Mouse (Mus musculus): Measurements from ENCODE around the gene Tnn. TPM values are rescaled to one million over a fixed set of nuclear protein-coding genes. Genes with fewer than 3 reads are reported as not detected.

Tnn gene
- polyA plus RNA-seq, 1 experiment from 2014 or later = 0.06 TPM

DNA sequence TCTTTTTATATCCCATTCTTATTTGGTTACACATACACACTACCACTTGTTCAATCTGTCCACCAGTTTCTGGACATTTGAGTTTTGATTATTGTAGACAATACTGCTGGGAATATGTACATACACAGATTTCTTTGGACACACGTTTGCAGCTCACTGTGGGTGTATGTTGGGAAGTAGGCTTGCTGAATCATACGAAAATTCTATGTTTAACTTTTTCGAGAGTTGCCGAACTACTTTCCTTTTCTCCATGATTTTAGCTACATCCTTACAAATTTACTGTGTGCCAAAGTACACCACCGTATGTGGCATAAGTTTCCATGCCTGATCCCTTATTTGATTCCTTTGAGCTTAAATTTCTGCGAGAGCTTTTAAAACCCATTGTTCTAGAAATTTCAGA is 102.5 kb downstream of the Tnn start:
- H3K27ac ChIP-seq (ENCODE audit: low read length) = no peak overlapping the region
- H3K9ac ChIP-seq (ENCODE audit: low read depth, low read length) = no peak overlapping the region
- no peaks in the 10 kb centered on the region for H3K4me1 ChIP-seq (ENCODE audit: control insufficient read depth, insufficient read depth, low read length)
- no peak for ATAC-seq
- H3K27me3 ChIP-seq (ENCODE audit: control insufficient read depth, insufficient read depth, low read depth, low read length) = no peaks in the 10 kb centered on the region
- WGBS = 94% methylated on average over 6 of the region's 6 CpGs
- H3K9me3 ChIP-seq (replicated peaks; ENCODE audit: control insufficient read depth, low read length, poor library complexity, severe bottlenecking) = no peaks in the 10 kb centered on the region
- H3K36me3 ChIP-seq (ENCODE audit: control insufficient read depth, insufficient read depth, low read length) = no peaks in the 10 kb centered on the region
- H3K4me2 ChIP-seq (ENCODE audit: low read length) = no peak overlapping the region
- no peak overlapping the region for H3K4me3 ChIP-seq (ENCODE audit: low read depth, low read length)

DNA sequence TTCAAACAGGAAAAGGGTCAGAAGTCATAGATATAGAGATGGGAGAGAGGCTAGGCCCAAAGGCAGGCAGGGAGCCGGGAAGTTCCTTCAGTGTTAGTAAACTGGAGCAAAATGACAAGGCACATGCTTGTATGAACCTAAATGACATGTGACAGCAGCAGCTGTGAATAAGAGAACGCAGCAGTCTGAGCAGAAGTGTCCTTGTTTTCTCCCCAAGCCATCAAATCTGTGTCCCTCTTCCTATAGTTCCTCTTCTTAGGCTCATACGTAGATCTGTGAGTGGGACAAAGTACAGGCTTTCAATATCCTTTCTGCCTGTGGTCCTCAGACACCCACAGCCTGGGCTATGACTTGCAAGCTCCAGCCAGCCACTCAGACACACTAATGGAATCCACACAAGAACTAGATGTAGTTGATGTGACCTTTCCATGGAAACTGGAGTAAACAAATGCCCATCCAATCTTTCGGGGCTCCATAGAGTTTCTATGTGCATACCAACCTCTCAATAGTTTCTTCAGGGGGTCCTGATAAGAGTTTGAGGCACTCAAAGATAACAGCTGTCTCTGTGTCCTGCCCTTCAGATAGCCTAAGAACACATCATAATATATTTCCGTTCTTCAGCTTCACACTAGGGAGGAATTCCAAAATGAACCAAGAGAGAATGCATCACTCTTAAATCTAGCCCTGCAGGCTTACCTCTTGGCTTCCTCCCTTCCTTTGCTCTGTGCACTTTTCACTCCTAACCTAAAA is 104.1 kb downstream of the Tnn start:
- no peaks in the 10 kb centered on the region for H3K36me3 ChIP-seq (ENCODE audit: control insufficient read depth, insufficient read depth, low read length)
- H3K4me1 ChIP-seq (ENCODE audit: control insufficient read depth, insufficient read depth, low read length) = peaks cover 3% of the 10 kb centered on the region; the same call in 1 of the 2 replicates
- no peak overlapping the region for H3K4me2 ChIP-seq (ENCODE audit: low read length)
- no peaks in the 10 kb centered on the region for H3K9me3 ChIP-seq (replicated peaks; ENCODE audit: control insufficient read depth, low read length, poor library complexity, severe bottlenecking)
- H3K27me3 ChIP-seq (ENCODE audit: control insufficient read depth, insufficient read depth, low read depth, low read length) = peaks cover 4% of the 10 kb centered on the region; the same call in 1 of the 2 replicates
- no peak overlapping the region for H3K9ac ChIP-seq (ENCODE audit: low read depth, low read length)
- no peak overlapping the region for H3K4me3 ChIP-seq (ENCODE audit: low read depth, low read length)
- no peak for ATAC-seq
- 88% methylated on average over 5 of the region's 5 CpGs for WGBS
- no peak overlapping the region for H3K27ac ChIP-seq (ENCODE audit: low read length)

- Histone ChIP-seq H3K4me2 (ENCODE audit: low read length) (no peak overlapping the region), H3K4me3 (ENCODE audit: low read depth, low read length) (no peak overlapping the region), H3K9ac (ENCODE audit: low read depth, low read length) (no peak overlapping the region), H3K27me3 (ENCODE audit: control insufficient read depth, insufficient read depth, low read depth, low read length) (peaks cover 4% of the 10 kb centered on the region; the same call in 1 of the 2 replicates), H3K9me3 (replicated peaks; ENCODE audit: control insufficient read depth, low read length, poor library complexity, severe bottlenecking) (no peaks in the 10 kb centered on the region), H3K36me3 (ENCODE audit: control insufficient read depth, insufficient read depth, low read length) (no peaks in the 10 kb centered on the region), H3K4me1 (ENCODE audit: control insufficient read depth, insufficient read depth, low read length) (peaks cover 6% of the 10 kb centered on the region; the same call in 1 of the 2 replicates), H3K27ac (ENCODE audit: low read length) (no peak overlapping the region)
- WGBS = 90% methylated on average over 7 of the region's 7 CpGs
- no peak for ATAC-seq
Observed at GRCm38 (mm10) chr1:160047481-160047931, 105.9 kb downstream of the Tnn start.

- Histone ChIP-seq H3K27me3 (ENCODE audit: control insufficient read depth, insufficient read depth, low read depth, low read length) (peaks cover 4% of the 10 kb centered on the region; the same call in 1 of the 2 replicates), H3K27ac (ENCODE audit: low read length) (no peak overlapping the region), H3K9me3 (replicated peaks; ENCODE audit: control insufficient read depth, low read length, poor library complexity, severe bottlenecking) (no peaks in the 10 kb centered on the region), H3K9ac (ENCODE audit: low read depth, low read length) (no peak overlapping the region), H3K4me3 (ENCODE audit: low read depth, low read length) (no peak overlapping the region), H3K4me2 (ENCODE audit: low read length) (no peak overlapping the region), H3K4me1 (ENCODE audit: control insufficient read depth, insufficient read depth, low read length) (peaks cover 6% of the 10 kb centered on the region; the same call in 1 of the 2 replicates), H3K36me3 (ENCODE audit: control insufficient read depth, insufficient read depth, low read length) (no peaks in the 10 kb centered on the region)
- ATAC-seq = no peak
- 87% methylated on average over 4 of the region's 4 CpGs for WGBS
Observed at GRCm38 (mm10) chr1:160046786-160047185, 106.6 kb downstream of the Tnn start.

- Histone ChIP-seq H3K4me1 (ENCODE audit: control insufficient read depth, insufficient read depth, low read length) (peaks cover 6% of the 10 kb centered on the region; the same call in 1 of the 2 replicates), H3K9ac (ENCODE audit: low read depth, low read length) (no peak overlapping the region), H3K4me2 (ENCODE audit: low read length) (no peak overlapping the region), H3K27ac (ENCODE audit: low read length) (no peak overlapping the region), H3K4me3 (ENCODE audit: low read depth, low read length) (no peak overlapping the region), H3K27me3 (ENCODE audit: control insufficient read depth, insufficient read depth, low read depth, low read length) (peaks cover 4% of the 10 kb centered on the region; the same call in 1 of the 2 replicates), H3K36me3 (ENCODE audit: control insufficient read depth, insufficient read depth, low read length) (no peaks in the 10 kb centered on the region), H3K9me3 (replicated peaks; ENCODE audit: control insufficient read depth, low read length, poor library complexity, severe bottlenecking) (no peaks in the 10 kb centered on the region)
- ATAC-seq = no peak
- WGBS = 85% methylated on average over 5 of the region's 5 CpGs
Observed at GRCm38 (mm10) chr1:160045971-160046370, 107.4 kb downstream of the Tnn start.

- Histone ChIP-seq H3K4me3 (ENCODE audit: low read depth, low read length) (no peak overlapping the region), H3K9ac (ENCODE audit: low read depth, low read length) (no peak overlapping the region), H3K36me3 (ENCODE audit: control insufficient read depth, insufficient read depth, low read length) (no peaks in the 10 kb centered on the region), H3K4me1 (ENCODE audit: control insufficient read depth, insufficient read depth, low read length) (peaks cover 6% of the 10 kb centered on the region; the same call in 1 of the 2 replicates), H3K9me3 (replicated peaks; ENCODE audit: control insufficient read depth, low read length, poor library complexity, severe bottlenecking) (no peaks in the 10 kb centered on the region), H3K27me3 (ENCODE audit: control insufficient read depth, insufficient read depth, low read depth, low read length) (peaks cover 4% of the 10 kb centered on the region; the same call in 1 of the 2 replicates), H3K27ac (ENCODE audit: low read length) (no peak overlapping the region), H3K4me2 (ENCODE audit: low read length) (no peak overlapping the region)
- WGBS = 73% methylated on average over 3 of the region's 3 CpGs
- ATAC-seq = no peak
Observed at GRCm38 (mm10) chr1:160045056-160045715, 108.2 kb downstream of the Tnn start.

- H3K9me3 ChIP-seq (replicated peaks; ENCODE audit: control insufficient read depth, low read length, poor library complexity, severe bottlenecking) = no peaks in the 10 kb centered on the region
- H3K27ac ChIP-seq (ENCODE audit: low read length) = no peak within 1 kb of the TSS
- ATAC-seq = no peak
- H3K4me2 ChIP-seq (ENCODE audit: low read length) = peak within 1 kb of the TSS; percentile 61
- peaks cover 6% of the 10 kb centered on the region; the same call in 1 of the 2 replicates for H3K4me1 ChIP-seq (ENCODE audit: control insufficient read depth, insufficient read depth, low read length)
- H3K9ac ChIP-seq (ENCODE audit: low read depth, low read length) = peak within 1 kb of the TSS; percentile 39; the same call in 1 of the 2 replicates
- H3K4me3 ChIP-seq (ENCODE audit: low read depth, low read length) = peak within 1 kb of the TSS; percentile 33
- H3K27me3 ChIP-seq (ENCODE audit: control insufficient read depth, insufficient read depth, low read depth, low read length) = peaks cover 4% of the 10 kb centered on the region; the same call in 1 of the 2 replicates
- WGBS = 5% methylated on average over 33 of the region's 33 CpGs
- H3K36me3 ChIP-seq (ENCODE audit: control insufficient read depth, insufficient read depth, low read length) = no peaks in the 10 kb centered on the region
Observed at GRCm38 (mm10) chr1:160044237-160045021, 109.0 kb downstream of the Tnn start, which contains the start of gene 4930523C07Rik. TSS of gene 4930523C07Rik (plus strand) at chr1:160044382.

- H3K4me3 ChIP-seq (ENCODE audit: low read depth, low read length) = no peak overlapping the region
- no peaks in the 10 kb centered on the region for H3K36me3 ChIP-seq (ENCODE audit: control insufficient read depth, insufficient read depth, low read length)
- peaks cover 6% of the 10 kb centered on the region; the same call in 1 of the 2 replicates for H3K4me1 ChIP-seq (ENCODE audit: control insufficient read depth, insufficient read depth, low read length)
- no peak overlapping the region for H3K9ac ChIP-seq (ENCODE audit: low read depth, low read length)
- no peak overlapping the region for H3K4me2 ChIP-seq (ENCODE audit: low read length)
- no peak overlapping the region for H3K27ac ChIP-seq (ENCODE audit: low read length)
- no peaks in the 10 kb centered on the region for H3K9me3 ChIP-seq (replicated peaks; ENCODE audit: control insufficient read depth, low read length, poor library complexity, severe bottlenecking)
- WGBS = 84% methylated on average over 13 of the region's 13 CpGs
- peaks cover 4% of the 10 kb centered on the region; the same call in 1 of the 2 replicates for H3K27me3 ChIP-seq (ENCODE audit: control insufficient read depth, insufficient read depth, low read depth, low read length)
- no peak for ATAC-seq
Observed at GRCm38 (mm10) chr1:160043271-160043975, 110.0 kb downstream of the Tnn start.
